Mouse (Mus musculus): ENCODE data around the gene Macf1.

GRCm38 (mm10) chr4:123652130-123652529 lies 32.0 kb downstream of the Macf1 start:
- TF ChIP-seq POLR2A (IDR thresholded peaks at IDR 0.05; ENCODE audit: insufficient read length, low read depth) (no peak), CEBPB (IDR thresholded peaks at IDR 0.05; ENCODE audit: insufficient read depth, poor library complexity, severe bottlenecking) (no peak), REST (IDR thresholded peaks at IDR 0.05; ENCODE audit: insufficient read depth, insufficient read length) (no peak), MAX (IDR thresholded peaks at IDR 0.05; ENCODE audit: low read depth) (no peak), E2F4 (IDR thresholded peaks at IDR 0.05; ENCODE audit: insufficient read depth) (no peak), MYOG (IDR thresholded peaks at IDR 0.05; ENCODE audit: control insufficient read depth in 1 of 3, insufficient read depth in 1 of 3, insufficient read length in 2 of 3, low read depth in 2 of 3) (no peak)
